Comparison of ENCODE assay signal across 9 mouse cellular contexts in genomic region chr11:89299784-89300775, GRCm38 (mm10). TPM values are rescaled to one million over a fixed set of nuclear protein-coding genes. Genes with fewer than 3 reads are reported as not detected.
DNase-seq lines count a peak whose midpoint lies in the region; ATAC-seq and TF ChIP-seq lines count a peak whose summit lies in the region.
"Had no signal": no experiment of that assay in that cellular context is flagged by ENCODE, and none has a peak within 500 bp of the region (broad histone marks: within the 10 kb centered on the region; RNA-seq: fewer than 3 reads in every experiment).

No protein-coding gene starts in this region.

- peak overlapping the region; percentile 83 for H3K27ac ChIP-seq in heart, embryonic 10.5 days
- H3K27ac ChIP-seq in cortical plate, adult 2 months (ENCODE audit: insufficient read depth, low read length), result no peak overlapping the region
- H3K27ac ChIP-seq in hindbrain, embryonic 12.5 days, result no peak overlapping the region
- H3K27ac ChIP-seq in midbrain, embryonic 16.5 days (ENCODE audit: low read length), result no peak overlapping the region
- H3K27ac ChIP-seq: liver, embryonic 15.5 days had no signal

- H3K4me2 ChIP-seq in hindbrain, embryonic 12.5 days (replicated peaks), result peak overlapping the region; percentile 66
- H3K4me2 ChIP-seq in midbrain, embryonic 16.5 days (ENCODE audit: low read length), result peak overlapping the region; percentile 88

- peaks cover 48% of the 10 kb centered on the region for H3K4me1 ChIP-seq in heart, embryonic 10.5 days
- H3K4me1 ChIP-seq in cortical plate, adult 2 months (ENCODE audit: control insufficient read depth, insufficient read depth, low read length), result peaks cover 2% of the 10 kb centered on the region; the same call in 1 of the 2 replicates
- H3K4me1 ChIP-seq in hindbrain, embryonic 12.5 days, result peaks cover 25% of the 10 kb centered on the region
- peaks cover 25% of the 10 kb centered on the region for H3K4me1 ChIP-seq in midbrain, embryonic 16.5 days (ENCODE audit: control insufficient read depth, insufficient read depth, low read length)

- H3K27me3 ChIP-seq in heart, embryonic 10.5 days (ENCODE audit: insufficient read depth, poor library complexity, severe bottlenecking), result peaks cover 36% of the 10 kb centered on the region
- peaks cover 14% of the 10 kb centered on the region for H3K27me3 ChIP-seq in hindbrain, embryonic 12.5 days
- H3K27me3 ChIP-seq in midbrain, embryonic 16.5 days (ENCODE audit: control insufficient read depth, insufficient read depth, low read depth, low read length), result no peaks in the 10 kb centered on the region

- H3K9me3 ChIP-seq in heart, embryonic 10.5 days, result no peaks in the 10 kb centered on the region
- H3K9me3 ChIP-seq in hindbrain, embryonic 12.5 days (replicated peaks), result no peaks in the 10 kb centered on the region
- no peaks in the 10 kb centered on the region for H3K9me3 ChIP-seq in midbrain, embryonic 16.5 days (replicated peaks; ENCODE audit: control insufficient read depth, low read length, poor library complexity, severe bottlenecking)
- H3K9me3 ChIP-seq: liver, embryonic 15.5 days had no signal

- WGBS in heart, embryonic 10.5 days, result 2% methylated on average over 26 of the region's 26 CpGs
- WGBS in hindbrain, embryonic 12.5 days, result 1% methylated on average over 24 of the region's 26 CpGs
- WGBS in midbrain, embryonic 16.5 days, result under 1% methylated on average over 23 of the region's 26 CpGs

- no peak for DNase-seq in heart, embryonic 10.5 days (ENCODE audit: low spot score)
- DNase-seq in heart, postnatal 25 days (ENCODE audit: low spot score), result no peak
- no peak for DNase-seq in frontal cortex, adult 2 months (ENCODE audit: extremely low spot score in 1 of 2, low spot score in 1 of 2)
- DNase-seq in left cerebral cortex, postnatal 36 days (ENCODE audit: low spot score in 2 of 2), result no peak
- DNase-seq in cerebellum, postnatal 4 days (ENCODE audit: low spot score in 2 of 2), result no peak

- TF ChIP-seq POLR2A in cortical plate, adult 2 months (IDR thresholded peaks at IDR 0.05; ENCODE audit: extremely low read depth, insufficient read depth, low read length), result no peak

- H3K9ac ChIP-seq in hindbrain, embryonic 12.5 days, result peak overlapping the region; percentile 45
- H3K9ac ChIP-seq in midbrain, embryonic 16.5 days (ENCODE audit: low read depth, low read length), result peak overlapping the region; percentile 50; the same call in 1 of the 2 replicates
- H3K9ac ChIP-seq: liver, embryonic 15.5 days had no signal

- H3K4me3 ChIP-seq in heart, embryonic 10.5 days, result peak overlapping the region; percentile 80
- peak overlapping the region; percentile 32; the same call in 1 of the 2 replicates for H3K4me3 ChIP-seq in cortical plate, adult 2 months (ENCODE audit: insufficient read depth, low read length)
- H3K4me3 ChIP-seq in hindbrain, embryonic 12.5 days, result peak overlapping the region; percentile 39
- peak overlapping the region; percentile 46 for H3K4me3 ChIP-seq in midbrain, embryonic 16.5 days (ENCODE audit: low read depth, low read length)

- no peaks in the 10 kb centered on the region for H3K36me3 ChIP-seq in heart, embryonic 10.5 days
- no peaks in the 10 kb centered on the region for H3K36me3 ChIP-seq in hindbrain, embryonic 12.5 days
- no peaks in the 10 kb centered on the region for H3K36me3 ChIP-seq in midbrain, embryonic 16.5 days (ENCODE audit: control insufficient read depth, insufficient read depth, low read length)
- H3K36me3 ChIP-seq: liver, embryonic 15.5 days had no signal

- peak; percentile 0; the same call in 1 of the 2 replicates for ATAC-seq in hindbrain, embryonic 12.5 days (ENCODE audit: low FRiP score)
- ATAC-seq in midbrain, embryonic 16.5 days, result no peak

- no peak for TF ChIP-seq CTCF in cortical plate, adult 2 months (IDR thresholded peaks at IDR 0.05; ENCODE audit: extremely low read depth, insufficient read depth, low read length)

- intact Hi-C loops in heart, postnatal 25 days (cut with DNase I), result loop anchor here (5.0 kb wide), 2 partner anchors 218 to 308 kb away; no protein-coding TSS in a partner anchor
- intact Hi-C loops in left cerebral cortex, postnatal 36 days (cut with DNase I), result loop anchor here (5.0 to 10.0 kb wide), 2 partner anchors 213 to 625 kb away; no protein-coding TSS in a partner anchor

RNA-seq across cellular contexts. Expression of gene Nog, which starts 2.1 kb away (rescaled TPM):
- polyA plus RNA-seq in heart, embryonic 10.5 days (2016; fragmentation: Nextera tagmentation; extraction: Ambion mirVana), result 1.4 and 2.5 TPM in 2 replicates
- total RNA-seq in heart, postnatal 25 days (2021), result under 1 TPM; 0.25 to 0.44 TPM
- 8.7 and 8.8 TPM in 2 replicates for polyA plus RNA-seq in cortical plate, adult 2 months (2012; rRNA removed)
- polyA plus RNA-seq in hindbrain, embryonic 12.5 days (2016; fragmentation: Nextera tagmentation; extraction: Ambion mirVana), result 7.7 and 9.8 TPM in 2 replicates
- polyA plus RNA-seq in midbrain, embryonic 16.5 days (2015; fragmentation: Nextera tagmentation; extraction: Ambion mirVana), result 3.0 and 4.1 TPM in 2 replicates
- polyA plus RNA-seq in frontal cortex, adult 2 months (2012; rRNA removed), result 13.4 and 15.0 TPM in 2 replicates
- total RNA-seq in left cerebral cortex, postnatal 36 days (2021), result 10 to 100 TPM; 14.1 to 15.3 TPM
- polyA plus RNA-seq: liver, embryonic 15.5 days had no signal
